Mouse (Mus musculus) induced T-regulatory cell, adult 2 months (primary cell): ENCODE measurements around the gene Vkorc1l1.
"Not testable (repeated sequence)": the region's sequence is repeated elsewhere in the genome, so short reads cannot be mapped to it uniquely, and the experiment has no call there.

Experiments used
- DNase-seq: peaks from one replicate; pipeline ENCODE4 v3.0.0-alpha.2; 2012; ENCODE audit warnings: low read depth

Gene Vkorc1l1

GRCm38 (mm10) chr5:129941495-129942045, at the start of gene Vkorc1l1:
Gene Vkorc1l1, plus strand, starts transcription at chr5:129941970.
- DNase-seq, result peak; percentile 99

DNA sequence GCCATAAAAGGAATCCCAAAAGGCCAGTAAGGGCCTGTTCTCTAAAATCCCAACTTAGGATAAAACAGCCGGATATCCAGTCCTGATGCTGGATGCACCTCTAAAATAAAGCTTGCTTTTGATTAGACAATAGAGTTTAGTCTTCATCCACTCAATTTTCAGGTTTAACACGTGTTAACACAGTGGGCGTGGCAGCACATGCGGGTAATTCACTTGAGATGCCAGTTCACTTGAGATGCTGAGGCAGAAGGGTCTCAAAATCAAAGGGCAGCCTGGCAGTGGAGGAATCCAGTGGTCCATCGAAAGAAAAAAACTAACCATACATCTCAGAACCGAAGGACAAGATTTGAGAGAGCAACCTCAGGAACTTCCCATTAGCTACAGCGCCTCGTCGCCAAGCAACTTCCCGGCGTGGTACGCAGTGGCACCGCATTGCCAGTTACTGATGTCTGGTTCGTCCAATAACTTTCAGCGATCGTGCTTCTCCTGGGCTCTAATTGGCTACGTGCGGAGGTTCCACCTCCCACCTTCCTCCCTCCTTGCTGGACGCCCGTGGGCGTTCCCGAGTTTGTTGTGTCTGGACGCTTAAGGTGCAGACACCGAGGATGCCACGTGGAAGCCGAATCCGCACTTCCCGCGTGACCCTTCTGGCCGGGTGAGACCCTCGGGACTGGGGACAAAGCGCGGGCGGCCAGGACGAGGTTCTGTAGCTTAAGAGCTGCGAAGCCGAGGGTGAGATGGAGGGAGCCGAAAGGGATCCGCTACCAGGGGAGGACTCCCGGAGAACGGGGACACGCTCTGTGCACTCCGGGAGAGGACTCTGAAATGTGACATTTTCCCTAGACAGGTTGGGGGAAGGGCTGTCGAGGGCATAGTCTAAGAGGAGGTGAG, 46.3 kb upstream of the Vkorc1l1 start, which contains the start of gene Zbed5:
TSS of gene Zbed5 (plus strand) at position 526 of the 891 bp plus-strand sequence.
- peak; percentile 93 for DNase-seq

GRCm38 (mm10) chr5:129898449-129898848, 43.3 kb upstream of the Vkorc1l1 start, which contains the start of gene Phkg1:
Gene Phkg1, minus strand, starts transcription at chr5:129898549.
- DNase-seq, result no peak

- DNase-seq, result no peak
Observed at GRCm38 (mm10) chr5:129907775-129908174, 34.0 kb upstream of the Vkorc1l1 start.

DNA sequence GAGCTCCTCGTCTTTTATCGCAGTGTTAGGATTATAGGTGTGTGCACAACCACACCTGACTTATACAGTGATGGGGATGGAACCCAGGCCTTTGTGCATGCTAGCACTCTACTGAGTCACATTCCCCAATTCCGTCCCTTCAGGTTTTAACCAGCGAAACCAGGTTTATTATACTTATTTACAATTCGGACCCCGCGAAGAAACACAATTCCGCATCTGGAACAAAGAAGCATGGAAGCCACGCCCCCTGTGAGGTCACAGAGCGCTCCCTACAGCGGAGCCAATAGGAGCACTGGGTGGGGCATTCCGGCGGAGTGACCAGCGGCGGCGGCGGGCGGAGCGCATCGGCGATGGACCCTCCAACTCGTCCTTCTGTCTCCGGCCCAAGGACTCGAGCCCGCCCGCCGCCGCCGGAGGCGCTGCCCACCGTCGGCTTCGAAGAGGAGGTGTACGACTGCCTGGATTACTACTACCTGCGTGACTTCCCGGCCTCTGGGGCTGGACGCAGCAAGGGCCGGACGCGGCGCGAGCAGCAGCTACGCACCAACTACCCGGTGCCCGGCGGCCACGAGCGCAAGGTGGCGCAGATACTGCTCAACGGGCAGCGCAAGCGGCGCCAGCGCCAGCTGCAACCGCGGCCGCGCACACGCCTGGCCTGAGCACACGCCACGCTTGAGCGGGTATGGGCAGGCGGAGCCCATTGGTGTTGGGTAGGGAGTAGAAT, 33.4 kb upstream of the Vkorc1l1 start, which contains the start of gene Nupr1l:
TSS of gene Nupr1l (plus strand) at position 299 of the 724 bp plus-strand sequence.
- peak; percentile 85 for DNase-seq

- DNase-seq, result no peak
Observed at GRCm38 (mm10) chr5:129909147-129909546, 32.6 kb upstream of the Vkorc1l1 start.

- peak; percentile 34 for DNase-seq
Observed at GRCm38 (mm10) chr5:129909591-129909990, 32.2 kb upstream of the Vkorc1l1 start.

DNA sequence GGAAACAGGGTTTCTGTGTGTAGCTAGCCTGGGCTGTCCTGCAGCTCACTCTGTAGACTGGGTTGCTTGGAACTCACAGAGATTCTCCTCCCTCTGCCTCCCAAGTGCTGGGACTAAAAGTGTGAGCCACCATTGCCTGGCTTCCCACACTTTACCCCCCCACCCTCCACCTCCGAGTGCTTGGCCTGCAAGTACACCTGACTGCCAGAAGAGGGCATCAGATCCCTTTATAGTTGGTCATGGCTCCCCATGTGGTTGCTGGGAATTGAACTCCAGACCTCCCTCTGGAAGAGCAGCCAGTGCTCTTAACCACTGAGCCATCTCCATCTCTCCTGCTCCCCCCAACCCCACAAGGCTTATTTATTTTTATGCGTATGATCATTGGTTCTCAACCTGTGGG, 27.7 kb upstream of the Vkorc1l1 start:
- peak; percentile 72 for DNase-seq

- DNase-seq, result not testable (repeated sequence)
Observed at GRCm38 (mm10) chr5:129915491-129915890, 26.3 kb upstream of the Vkorc1l1 start.

- DNase-seq, result no peak
Observed at GRCm38 (mm10) chr5:129918065-129918651, 23.6 kb upstream of the Vkorc1l1 start.

DNA sequence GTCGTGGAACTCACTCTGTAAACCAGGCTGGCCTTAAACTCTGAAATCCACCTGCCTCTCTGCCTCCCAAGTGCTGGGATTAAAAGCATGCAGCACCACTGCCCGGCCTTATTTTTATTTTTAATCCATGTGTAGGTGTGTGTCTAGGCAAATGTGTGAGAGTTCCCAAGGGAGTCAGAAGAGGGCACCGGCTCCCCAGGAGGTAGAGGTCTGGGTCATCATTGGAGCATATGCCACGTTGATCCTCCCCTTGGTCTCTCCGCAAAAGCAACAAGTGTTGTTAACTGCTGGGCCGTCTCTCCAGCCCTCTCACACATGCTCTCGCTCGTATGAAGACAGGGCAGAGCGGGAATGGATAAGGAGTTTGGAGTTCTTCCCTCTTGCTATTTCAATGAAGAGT, 23.0 kb upstream of the Vkorc1l1 start:
- no peak for DNase-seq

DNA sequence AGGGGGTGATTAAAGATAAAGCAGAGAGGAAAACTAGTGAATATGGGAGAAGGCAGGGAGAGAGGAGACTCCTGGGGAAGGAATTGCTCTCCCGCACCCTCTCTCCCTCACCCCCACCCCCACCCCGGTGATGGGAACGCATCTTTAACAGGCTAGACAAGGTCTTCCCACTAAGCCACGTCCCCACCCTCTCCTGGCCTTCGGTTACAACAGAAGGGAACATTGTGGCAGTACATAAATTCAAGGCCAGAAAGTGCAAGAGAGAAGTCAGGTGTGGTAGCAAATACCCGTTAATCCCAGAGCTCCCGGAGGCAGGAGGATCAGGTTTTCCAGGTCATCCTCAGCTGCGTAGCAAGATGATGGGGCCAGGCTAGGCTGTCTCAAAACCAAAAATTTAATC, 22.4 kb upstream of the Vkorc1l1 start:
- no peak for DNase-seq

- DNase-seq, result no peak
Observed at GRCm38 (mm10) chr5:129921972-129922371, 19.8 kb upstream of the Vkorc1l1 start.

- no peak for DNase-seq
Observed at GRCm38 (mm10) chr5:129924820-129925452, 16.8 kb upstream of the Vkorc1l1 start.

DNA sequence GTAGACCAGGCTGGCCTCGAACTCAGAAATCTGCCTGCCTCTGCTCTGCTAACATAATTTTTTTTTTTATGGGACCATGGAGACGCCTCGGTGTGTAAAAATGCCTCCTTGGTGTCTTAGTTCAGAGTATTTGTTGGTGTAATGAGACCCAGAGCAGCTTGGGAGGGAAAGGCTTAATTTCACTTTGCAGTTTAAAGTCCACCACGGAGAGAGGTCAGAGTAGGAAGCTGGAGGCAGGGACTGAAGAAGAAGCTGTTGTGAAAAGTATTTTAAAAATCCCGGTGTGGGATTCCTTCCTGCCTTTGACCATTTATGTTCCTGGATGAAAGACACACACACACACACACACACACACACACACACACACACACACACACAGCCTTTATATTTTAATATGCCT, 15.8 kb upstream of the Vkorc1l1 start:
- no peak for DNase-seq

- DNase-seq, result no peak
Observed at GRCm38 (mm10) chr5:129929924-129930855, 11.6 kb upstream of the Vkorc1l1 start.

DNA sequence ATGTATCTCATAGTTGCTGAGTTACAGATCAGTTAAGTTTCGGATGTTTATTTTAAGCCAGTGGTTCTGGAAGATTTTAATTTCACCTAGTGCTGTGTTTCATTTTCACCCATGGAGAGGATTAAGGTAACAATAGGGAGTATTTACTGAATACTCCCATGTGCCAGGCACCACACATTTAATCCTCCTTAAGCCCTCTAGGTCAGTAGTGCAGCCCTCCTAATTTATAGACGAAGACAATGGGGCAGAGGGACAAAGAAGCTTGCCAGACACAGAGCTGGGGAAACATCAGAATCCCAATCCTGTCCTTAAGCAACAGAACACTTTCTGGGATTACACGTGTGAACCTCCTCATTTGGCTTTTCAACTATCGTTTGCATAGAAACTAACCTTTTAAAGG, 4.8 kb upstream of the Vkorc1l1 start:
- no peak for DNase-seq

DNA sequence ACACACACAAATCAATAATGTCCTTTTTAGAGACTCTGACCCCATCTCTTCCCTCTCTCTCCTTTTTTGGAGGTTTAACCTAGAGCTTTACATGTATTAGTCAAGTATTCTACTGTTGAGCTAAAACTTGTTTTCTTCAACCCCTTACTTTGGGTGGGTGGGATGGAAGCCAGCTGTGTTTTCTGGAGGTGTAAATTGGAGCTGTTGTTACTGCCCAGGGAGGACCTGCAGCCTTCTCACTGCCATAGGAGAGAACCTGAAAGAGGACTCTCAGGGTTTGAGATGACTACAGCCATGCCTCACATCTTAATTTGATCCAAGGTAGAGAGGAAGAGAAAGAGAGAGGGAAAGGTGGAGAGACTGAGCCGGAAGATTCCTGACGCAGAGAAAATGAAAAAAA, 1.5 kb upstream of the Vkorc1l1 start:
- DNase-seq, result peak; percentile 14

- DNase-seq, result no peak
Observed at GRCm38 (mm10) chr5:129940736-129941494, 855 bp upstream of the Vkorc1l1 start.
